Mouse (Mus musculus) liver, embryonic 16.5 days (tissue): Measurements from ENCODE around the gene Olfr33. TPM values are rescaled to one million over a fixed set of nuclear protein-coding genes. Genes with fewer than 3 reads are reported as not detected.
A peak's percentile ranks its signal among the peaks of the same experiment; 100 is the strongest.

Source experiments
- ATAC-seq: fragments of 200-750 bp; cut with Nextera tagmentation; 2 replicates; pipeline ENCODE4 v1.8.0; 2017; ENCODE audit warnings: low read depth, mild to moderate bottlenecking, moderate number of reproducible peaks, moderate library complexity
- H3K27ac ChIP-seq: fragments of 300-500 bp; sonication (generic); 2 replicates; pipeline ENCODE4 v1.5.1; 2014; ENCODE audit warnings: mild to moderate bottlenecking, low read length
- H3K27me3 ChIP-seq: fragments of 300-500 bp; sonication (generic); 2 replicates; pipeline ENCODE4 v1.6.1; 2014; ENCODE audit warnings: low read depth, low read length, mixed read lengths; ENCODE audit not compliant: control insufficient read depth, insufficient read depth
- H3K36me3 ChIP-seq: fragments of 300-500 bp; sonication (generic); 2 replicates; pipeline ENCODE4 v1.6.1; 2014; ENCODE audit warnings: mild to moderate bottlenecking; ENCODE audit not compliant: control insufficient read depth, insufficient read depth
- H3K4me1 ChIP-seq: fragments of 300-500 bp; sonication (generic); 2 replicates; pipeline ENCODE4 v1.6.1; 2014; ENCODE audit warnings: low read depth, low read length, mixed read lengths; ENCODE audit not compliant: control insufficient read depth
- H3K4me2 ChIP-seq: fragments of 300-500 bp; sonication (generic); 2 replicates; pipeline ENCODE4 v1.6.1; 2014; ENCODE audit warnings: low read depth, low read length, mixed read lengths
- H3K4me3 ChIP-seq: fragments of 300-500 bp; sonication (generic); 2 replicates; pipeline ENCODE4 v1.5.1; 2014; ENCODE audit warnings: low read depth, mild to moderate bottlenecking, low read length
- H3K9ac ChIP-seq: fragments of 300-500 bp; sonication (generic); 2 replicates; pipeline ENCODE4 v1.6.1; 2014; ENCODE audit warnings: low read depth, low read length
- H3K9me3 ChIP-seq: fragments of 300-500 bp; sonication (generic); replicated peaks from 2 replicates; pipeline ENCODE4 v1.6.1; 2016; ENCODE audit warnings: low read length; ENCODE audit not compliant: control insufficient read depth
- WGBS: fragments of 180-500 bp; shearing (Covaris S2); extraction: QIAGEN DNeasy Blood & Tissue Kit; methylation state at CpG from one replicate; pipeline ENCODE4 v1.1.7; 2014; ENCODE audit not compliant: insufficient replicate concordance; 5-methylcytosine and 5-hydroxymethylcytosine counted together
- polyA plus RNA-seq: library from polyadenylated mRNA; unstranded; fragments of >200 nt; fragmentation: Nextera tagmentation; extraction: Ambion mirVana; gene quantifications from 2 replicates; pipeline ENCODE4 v1.2.1, GENCODE M21; 2015

The Olfr33 gene
- polyA plus RNA-seq, 1 experiment from 2014 or later, result not detected

DNA sequence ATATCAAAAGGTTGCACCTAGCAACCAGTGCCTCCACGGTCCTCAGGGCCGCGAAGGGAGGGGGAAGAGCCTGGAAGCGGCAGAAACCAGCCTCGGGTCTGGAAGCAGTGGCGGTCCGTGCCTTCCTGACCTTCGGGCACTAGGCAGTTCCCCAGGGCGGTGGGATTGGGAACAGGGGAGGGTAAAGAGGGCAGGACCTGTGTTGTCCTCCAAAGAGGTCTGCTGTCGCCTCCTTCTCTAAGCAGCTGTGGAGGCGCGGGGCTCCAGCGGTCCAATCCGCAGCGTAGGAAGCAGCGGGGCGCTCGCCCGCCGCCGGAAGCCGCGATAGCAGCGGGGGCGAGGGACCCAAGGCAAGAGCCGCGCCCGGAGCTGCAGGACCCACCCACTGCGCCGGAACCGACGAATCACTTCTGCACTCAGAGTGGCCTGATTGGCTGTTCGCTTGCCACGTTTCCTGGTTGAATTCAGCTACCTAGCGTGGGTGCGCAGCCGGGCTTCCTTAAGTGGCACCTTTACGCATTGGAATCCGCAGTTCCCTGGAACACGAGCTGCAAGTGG lies 31.8 kb downstream of the Olfr33 start, which contains the start of gene Trim68:
TSS of gene Trim68 (minus strand) at position 384 of the 558 bp plus-strand sequence.
- peak; percentile 96 for ATAC-seq
- no peak within 1 kb of the TSS for H3K27ac ChIP-seq
- peak within 1 kb of the TSS; percentile 66 for H3K4me2 ChIP-seq
- WGBS, result under 1% methylated on average over 40 of the region's 40 CpGs
- H3K36me3 ChIP-seq, result no peaks in the 10 kb centered on the region
- H3K4me1 ChIP-seq, result no peaks in the 10 kb centered on the region; the same call in 1 of the 2 replicates
- H3K9me3 ChIP-seq, result no peaks in the 10 kb centered on the region
- H3K9ac ChIP-seq, result peak within 1 kb of the TSS; percentile 63
- H3K4me3 ChIP-seq, result peak within 1 kb of the TSS; percentile 66
- H3K27me3 ChIP-seq, result no peaks in the 10 kb centered on the region

DNA sequence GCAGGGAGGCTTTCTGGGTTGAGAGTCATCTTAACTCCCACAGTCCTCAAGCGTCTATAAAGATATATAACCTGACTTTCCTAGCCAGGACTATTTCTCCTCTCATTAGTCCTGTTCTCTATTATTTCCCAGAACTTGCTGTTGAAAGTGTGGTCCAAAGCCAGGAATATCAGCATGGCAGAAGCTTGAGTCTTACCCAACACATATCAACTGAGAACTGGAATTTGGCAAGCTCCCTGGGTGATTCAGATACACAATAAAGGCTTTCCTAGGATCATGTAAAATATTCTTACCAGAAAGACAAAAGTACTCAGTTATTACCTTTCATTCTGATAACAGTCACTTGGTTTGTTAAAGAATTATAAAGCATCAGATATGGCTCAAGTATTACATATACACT lies 37.0 kb downstream of the Olfr33 start:
- no peaks in the 10 kb centered on the region for H3K27me3 ChIP-seq
- no peaks in the 10 kb centered on the region for H3K9me3 ChIP-seq
- H3K36me3 ChIP-seq, result no peaks in the 10 kb centered on the region
- no peak for ATAC-seq
- no peak overlapping the region for H3K4me2 ChIP-seq
- H3K4me3 ChIP-seq, result no peak overlapping the region
- no peak overlapping the region for H3K9ac ChIP-seq
- no peak overlapping the region for H3K27ac ChIP-seq
- WGBS, result 62% methylated on average over 1 of the region's 1 CpGs
- H3K4me1 ChIP-seq, result no peaks in the 10 kb centered on the region

DNA sequence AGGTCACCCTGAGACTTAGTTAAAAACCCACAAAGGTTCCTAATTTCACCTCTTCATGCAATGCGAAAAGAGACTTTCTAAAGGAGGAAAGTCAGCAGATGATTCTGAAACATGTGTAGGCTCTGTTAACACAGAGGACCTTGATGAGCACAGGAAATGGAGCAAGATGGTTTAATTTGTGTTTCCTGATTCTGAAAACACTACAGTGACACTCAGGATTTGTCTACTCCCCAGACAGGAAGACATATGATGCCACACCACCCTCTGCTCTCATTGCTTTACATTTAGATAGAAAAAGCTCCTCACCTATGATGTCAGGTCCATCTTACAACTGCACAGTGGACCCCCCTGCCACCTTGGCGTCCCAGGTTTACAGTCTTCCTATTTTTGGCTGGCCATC lies 42.6 kb downstream of the Olfr33 start:
- Histone ChIP-seq H3K36me3 (no peaks in the 10 kb centered on the region), H3K4me3 (no peak overlapping the region), H3K4me2 (no peak overlapping the region), H3K27me3 (no peaks in the 10 kb centered on the region), H3K27ac (no peak overlapping the region), H3K9me3 (no peaks in the 10 kb centered on the region), H3K9ac (no peak overlapping the region), H3K4me1 (no peaks in the 10 kb centered on the region)
- ATAC-seq, result no peak
- WGBS, result 59% methylated on average over 2 of the region's 2 CpGs

DNA sequence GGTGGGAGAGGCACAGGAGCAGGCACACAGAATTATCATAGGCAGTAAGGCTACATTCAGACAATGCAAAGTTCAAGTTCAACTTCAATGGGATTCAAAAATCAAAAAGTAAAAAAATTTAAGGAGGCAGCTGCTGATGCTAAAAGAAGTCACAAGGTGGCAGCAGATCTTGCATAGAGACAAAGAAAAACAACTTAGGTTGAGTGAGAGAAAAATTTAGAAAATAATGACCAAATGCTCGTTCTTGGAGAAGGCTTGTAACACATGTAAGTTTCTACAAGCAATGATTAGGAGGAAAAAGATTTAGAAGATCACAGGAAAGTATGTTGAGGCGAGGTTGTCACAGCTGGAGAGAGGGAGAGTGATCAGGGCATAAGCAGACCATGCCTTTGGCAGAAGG lies 53.5 kb downstream of the Olfr33 start:
- H3K36me3 ChIP-seq, result no peaks in the 10 kb centered on the region
- no peak overlapping the region for H3K9ac ChIP-seq
- H3K27ac ChIP-seq, result no peak overlapping the region
- no peak overlapping the region for H3K4me2 ChIP-seq
- WGBS, result 30% methylated on average over 2 of the region's 2 CpGs
- H3K27me3 ChIP-seq, result no peaks in the 10 kb centered on the region
- H3K4me3 ChIP-seq, result no peak overlapping the region
- H3K4me1 ChIP-seq, result no peaks in the 10 kb centered on the region
- no peaks in the 10 kb centered on the region for H3K9me3 ChIP-seq
- no peak for ATAC-seq

DNA sequence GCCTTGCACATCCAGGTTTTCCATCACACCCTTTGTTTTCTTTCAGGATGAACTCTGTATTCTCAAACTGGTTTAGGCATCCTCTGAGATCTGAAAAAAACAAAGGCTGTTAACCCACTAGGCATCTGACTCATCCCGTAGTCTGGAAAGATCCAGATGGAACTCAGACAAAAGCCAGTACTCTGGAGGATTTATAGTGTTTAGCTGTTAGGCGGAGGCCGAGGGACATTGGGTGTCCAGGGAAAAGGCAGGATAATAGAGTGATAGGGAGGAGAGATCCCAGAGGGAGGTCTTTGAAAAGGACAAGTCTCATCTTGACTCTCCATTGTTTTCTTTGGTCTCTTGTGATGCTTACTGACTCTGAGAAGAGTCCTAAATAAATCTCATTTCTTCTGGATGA lies 54.3 kb downstream of the Olfr33 start, which contains the start of gene Olfr556:
TSS of gene Olfr556 (plus strand) at position 301 of the 400 bp plus-strand sequence.
- H3K27ac ChIP-seq, result no peak within 1 kb of the TSS
- no peak within 1 kb of the TSS for H3K9ac ChIP-seq
- no peak within 1 kb of the TSS for H3K4me3 ChIP-seq
- no peaks in the 10 kb centered on the region for H3K9me3 ChIP-seq
- H3K4me2 ChIP-seq, result no peak within 1 kb of the TSS
- no peaks in the 10 kb centered on the region for H3K27me3 ChIP-seq
- 48% methylated on average over 3 of the region's 3 CpGs for WGBS
- H3K4me1 ChIP-seq, result no peaks in the 10 kb centered on the region
- ATAC-seq, result no peak
- H3K36me3 ChIP-seq, result no peaks in the 10 kb centered on the region

Other genes starting within 250 kb of the Olfr33 start
- gene Olfr543, start 237.4 kb downstream of the Olfr33 start, polyA plus RNA-seq, result 0.30 and 0.43 TPM in 2 replicates
- 0.05 and 0.08 TPM in 2 replicates for gene Olfr544, start 230.8 kb downstream of the Olfr33 start, polyA plus RNA-seq
- gene Olfr545, start 219.5 kb downstream of the Olfr33 start, polyA plus RNA-seq, result not detected in 2 replicates
- gene Olfr547, start 184.3 kb downstream of the Olfr33 start, polyA plus RNA-seq, result not detected in 2 replicates
- gene Olfr548-ps1, start 178.2 kb downstream of the Olfr33 start, polyA plus RNA-seq, result not detected in 2 replicates
- gene Olfr549, start 169.2 kb downstream of the Olfr33 start, polyA plus RNA-seq, result not detected in 2 replicates
- gene Trim21, start 153.6 kb downstream of the Olfr33 start, polyA plus RNA-seq, result 0.25 and 0.37 TPM in 2 replicates
- not detected in 2 replicates for gene Olfr550, start 147.6 kb downstream of the Olfr33 start, polyA plus RNA-seq
- not detected in 2 replicates for gene Olfr551, start 127.2 kb downstream of the Olfr33 start, polyA plus RNA-seq
- not detected in 2 replicates for gene Olfr552, start 121.3 kb downstream of the Olfr33 start, polyA plus RNA-seq
- not detected in 2 replicates for gene Olfr553, start 100.9 kb downstream of the Olfr33 start, polyA plus RNA-seq
- gene Olfr554, start 80.6 kb downstream of the Olfr33 start, polyA plus RNA-seq, result not detected in 2 replicates
- gene Olfr555, start 60.2 kb downstream of the Olfr33 start, polyA plus RNA-seq, result not detected in 2 replicates
- not detected in 2 replicates for gene Olfr556, start 54.2 kb downstream of the Olfr33 start, polyA plus RNA-seq
- 1.1 and 1.5 TPM in 2 replicates for gene Trim68, start 31.7 kb downstream of the Olfr33 start, polyA plus RNA-seq
- not detected in 2 replicates for gene Olfr557, start 23.2 kb downstream of the Olfr33 start, polyA plus RNA-seq
- not detected in 2 replicates for gene Olfr558, start 16.9 kb downstream of the Olfr33 start, polyA plus RNA-seq
- gene Olfr559, start 8.4 kb upstream of the Olfr33 start, polyA plus RNA-seq, result not detected in 2 replicates
- not detected in 2 replicates for gene Olfr560, start 40.3 kb upstream of the Olfr33 start, polyA plus RNA-seq
- gene Olfr78, start 40.4 kb upstream of the Olfr33 start, polyA plus RNA-seq, result 0.02 and 0.04 TPM in 2 replicates
- gene Olfr561, start 52.2 kb upstream of the Olfr33 start, polyA plus RNA-seq, result not detected in 2 replicates
- not detected in 2 replicates for gene Olfr564, start 84.4 kb upstream of the Olfr33 start, polyA plus RNA-seq
- not detected in 2 replicates for gene Olfr566, start 139.7 kb upstream of the Olfr33 start, polyA plus RNA-seq
- gene Olfr568, start 158.1 kb upstream of the Olfr33 start, polyA plus RNA-seq, result not detected in 2 replicates
- not detected in 2 replicates for gene Olfr569, start 171.8 kb upstream of the Olfr33 start, polyA plus RNA-seq
- gene Olfr570, start 175.5 kb upstream of the Olfr33 start, polyA plus RNA-seq, result not detected in 2 replicates
- gene Olfr571, start 198.5 kb upstream of the Olfr33 start, polyA plus RNA-seq, result not detected in 2 replicates
- gene Olfr572, start 205.3 kb upstream of the Olfr33 start, polyA plus RNA-seq, result not detected in 2 replicates
- gene Olfr573-ps1, start 223.5 kb upstream of the Olfr33 start, polyA plus RNA-seq, result not detected in 2 replicates
- not detected in 2 replicates for gene Olfr574, start 229.4 kb upstream of the Olfr33 start, polyA plus RNA-seq
- not detected in 2 replicates for gene Olfr575, start 239.7 kb upstream of the Olfr33 start, polyA plus RNA-seq
- gene Olfr576, start 243.6 kb upstream of the Olfr33 start, polyA plus RNA-seq, result not detected in 2 replicates